Mouse (Mus musculus): ENCODE data around the gene Pomt2. TPM values are rescaled to one million over a fixed set of nuclear protein-coding genes. Genes with fewer than 3 reads are reported as not detected.

Pomt2 gene
- polyA plus RNA-seq, 1 experiment from 2014 or later: 13.4 TPM

GRCm38 (mm10) chr12:87103471-87103870 lies 44.3 kb downstream of the Pomt2 start:
- no peak for ATAC-seq
- Histone ChIP-seq H3K27me3 (replicated peaks; ENCODE audit: control insufficient read depth, insufficient read depth, low read length) (peaks cover 16% of the 10 kb centered on the region), H3K9me3 (ENCODE audit: control insufficient read depth, low read length) (no peaks in the 10 kb centered on the region)

GRCm38 (mm10) chr12:87102165-87102631 lies 45.6 kb downstream of the Pomt2 start, which contains the start of gene Ngb:
Ngb (minus strand) TSS chr12:87102539.
- H3K27ac ChIP-seq (ENCODE audit: low read length): no peak within 1 kb of the TSS
- WGBS: 3% methylated on average over 32 of the region's 32 CpGs
- peak within 1 kb of the TSS; percentile 50 for H3K4me2 ChIP-seq (ENCODE audit: low read length)
- H3K9ac ChIP-seq (replicated peaks; ENCODE audit: low read depth, low read length): peak within 1 kb of the TSS; percentile 28; the same call in 1 of the 2 replicates
- no peaks in the 10 kb centered on the region for H3K9me3 ChIP-seq (ENCODE audit: control insufficient read depth, low read length)
- peaks cover 16% of the 10 kb centered on the region for H3K27me3 ChIP-seq (replicated peaks; ENCODE audit: control insufficient read depth, insufficient read depth, low read length)
- peak; percentile 28; the same call in 1 of the 2 replicates for ATAC-seq
- H3K4me1 ChIP-seq (replicated peaks; ENCODE audit: control insufficient read depth, insufficient read depth, low read length): peaks cover 9% of the 10 kb centered on the region; the same call in 1 of the 2 replicates
- no peaks in the 10 kb centered on the region for H3K36me3 ChIP-seq (ENCODE audit: control insufficient read depth, insufficient read depth)
- H3K4me3 ChIP-seq (replicated peaks; ENCODE audit: low read length): peak within 1 kb of the TSS; percentile 33

More at GRCm38 (mm10) chr12:87103471-87103870, 44.3 kb downstream of the Pomt2 start:
- Histone ChIP-seq H3K36me3 (ENCODE audit: control insufficient read depth, insufficient read depth) (no peaks in the 10 kb centered on the region; the same call in 1 of the 2 replicates), H3K9ac (replicated peaks; ENCODE audit: low read depth, low read length) (no peak overlapping the region), H3K4me1 (replicated peaks; ENCODE audit: control insufficient read depth, insufficient read depth, low read length) (peaks cover 9% of the 10 kb centered on the region; the same call in 1 of the 2 replicates), H3K4me2 (ENCODE audit: low read length) (no peak overlapping the region), H3K27ac (ENCODE audit: low read length) (no peak overlapping the region), H3K4me3 (replicated peaks; ENCODE audit: low read length) (no peak overlapping the region)
- WGBS: 84% methylated on average over 4 of the region's 4 CpGs

GRCm38 (mm10) chr12:87100331-87100730 lies 47.4 kb downstream of the Pomt2 start:
- peaks cover 16% of the 10 kb centered on the region for H3K27me3 ChIP-seq (replicated peaks; ENCODE audit: control insufficient read depth, insufficient read depth, low read length)
- H3K4me3 ChIP-seq (replicated peaks; ENCODE audit: low read length): no peak overlapping the region
- no peaks in the 10 kb centered on the region for H3K9me3 ChIP-seq (ENCODE audit: control insufficient read depth, low read length)
- no peak overlapping the region for H3K27ac ChIP-seq (ENCODE audit: low read length)
- no peak overlapping the region for H3K4me2 ChIP-seq (ENCODE audit: low read length)
- no peak for ATAC-seq
- 78% methylated on average over 4 of the region's 4 CpGs for WGBS
- H3K9ac ChIP-seq (replicated peaks; ENCODE audit: low read depth, low read length): no peak overlapping the region
- no peaks in the 10 kb centered on the region for H3K36me3 ChIP-seq (ENCODE audit: control insufficient read depth, insufficient read depth)
- peaks cover 9% of the 10 kb centered on the region; the same call in 1 of the 2 replicates for H3K4me1 ChIP-seq (replicated peaks; ENCODE audit: control insufficient read depth, insufficient read depth, low read length)

GRCm38 (mm10) chr12:87093671-87094070 lies 54.1 kb downstream of the Pomt2 start:
- no peaks in the 10 kb centered on the region for H3K27me3 ChIP-seq (replicated peaks; ENCODE audit: control insufficient read depth, insufficient read depth, low read length)
- 77% methylated on average over 6 of the region's 6 CpGs for WGBS

GRCm38 (mm10) chr12:87093249-87093648 lies 54.5 kb downstream of the Pomt2 start:
- Histone ChIP-seq H3K4me3 (replicated peaks; ENCODE audit: low read length) (no peak overlapping the region), H3K4me2 (ENCODE audit: low read length) (no peak overlapping the region), H3K27ac (ENCODE audit: low read length) (no peak overlapping the region), H3K36me3 (ENCODE audit: control insufficient read depth, insufficient read depth) (no peaks in the 10 kb centered on the region), H3K9me3 (ENCODE audit: control insufficient read depth, low read length) (no peaks in the 10 kb centered on the region), H3K9ac (replicated peaks; ENCODE audit: low read depth, low read length) (no peak overlapping the region), H3K27me3 (replicated peaks; ENCODE audit: control insufficient read depth, insufficient read depth, low read length) (no peaks in the 10 kb centered on the region), H3K4me1 (replicated peaks; ENCODE audit: control insufficient read depth, insufficient read depth, low read length) (no peaks in the 10 kb centered on the region)
- WGBS: 71% methylated on average over 4 of the region's 4 CpGs
- no peak for ATAC-seq

More at GRCm38 (mm10) chr12:87093671-87094070, 54.1 kb downstream of the Pomt2 start:
- Histone ChIP-seq H3K36me3 (ENCODE audit: control insufficient read depth, insufficient read depth) (no peaks in the 10 kb centered on the region), H3K4me1 (replicated peaks; ENCODE audit: control insufficient read depth, insufficient read depth, low read length) (no peaks in the 10 kb centered on the region), H3K9me3 (ENCODE audit: control insufficient read depth, low read length) (no peaks in the 10 kb centered on the region), H3K9ac (replicated peaks; ENCODE audit: low read depth, low read length) (no peak overlapping the region), H3K27ac (ENCODE audit: low read length) (no peak overlapping the region), H3K4me3 (replicated peaks; ENCODE audit: low read length) (no peak overlapping the region), H3K4me2 (ENCODE audit: low read length) (no peak overlapping the region)
- ATAC-seq: no peak

- no peak for ATAC-seq
These were observed 55.9 kb downstream of the Pomt2 start for GRCm38 (mm10) chr12:87091916-87092315.

GRCm38 (mm10) chr12:87089701-87090100 lies 58.1 kb downstream of the Pomt2 start:
- no peak for ATAC-seq
- no peaks in the 10 kb centered on the region for H3K27me3 ChIP-seq (replicated peaks; ENCODE audit: control insufficient read depth, insufficient read depth, low read length)
- no peaks in the 10 kb centered on the region for H3K36me3 ChIP-seq (ENCODE audit: control insufficient read depth, insufficient read depth)
- 76% methylated on average over 2 of the region's 2 CpGs for WGBS
- H3K4me1 ChIP-seq (replicated peaks; ENCODE audit: control insufficient read depth, insufficient read depth, low read length): no peaks in the 10 kb centered on the region
- H3K9ac ChIP-seq (replicated peaks; ENCODE audit: low read depth, low read length): no peak overlapping the region
- H3K4me2 ChIP-seq (ENCODE audit: low read length): no peak overlapping the region
- no peaks in the 10 kb centered on the region for H3K9me3 ChIP-seq (ENCODE audit: control insufficient read depth, low read length)
- H3K27ac ChIP-seq (ENCODE audit: low read length): no peak overlapping the region
- H3K4me3 ChIP-seq (replicated peaks; ENCODE audit: low read length): no peak overlapping the region

More at GRCm38 (mm10) chr12:87091916-87092315, 55.9 kb downstream of the Pomt2 start:
- Histone ChIP-seq H3K4me1 (replicated peaks; ENCODE audit: control insufficient read depth, insufficient read depth, low read length) (no peaks in the 10 kb centered on the region), H3K4me3 (replicated peaks; ENCODE audit: low read length) (no peak overlapping the region), H3K27me3 (replicated peaks; ENCODE audit: control insufficient read depth, insufficient read depth, low read length) (no peaks in the 10 kb centered on the region), H3K36me3 (ENCODE audit: control insufficient read depth, insufficient read depth) (no peaks in the 10 kb centered on the region), H3K27ac (ENCODE audit: low read length) (no peak overlapping the region), H3K9ac (replicated peaks; ENCODE audit: low read depth, low read length) (no peak overlapping the region), H3K4me2 (ENCODE audit: low read length) (no peak overlapping the region), H3K9me3 (ENCODE audit: control insufficient read depth, low read length) (no peaks in the 10 kb centered on the region)
- WGBS: 88% methylated on average over 2 of the region's 2 CpGs

- no peaks in the 10 kb centered on the region for H3K27me3 ChIP-seq (replicated peaks; ENCODE audit: control insufficient read depth, insufficient read depth, low read length)
- H3K36me3 ChIP-seq (ENCODE audit: control insufficient read depth, insufficient read depth): no peaks in the 10 kb centered on the region
- no peak overlapping the region for H3K27ac ChIP-seq (ENCODE audit: low read length)
- H3K4me1 ChIP-seq (replicated peaks; ENCODE audit: control insufficient read depth, insufficient read depth, low read length): no peaks in the 10 kb centered on the region
- H3K9me3 ChIP-seq (ENCODE audit: control insufficient read depth, low read length): no peaks in the 10 kb centered on the region
- 83% methylated on average over 4 of the region's 4 CpGs for WGBS
- H3K4me2 ChIP-seq (ENCODE audit: low read length): no peak overlapping the region
- no peak overlapping the region for H3K4me3 ChIP-seq (replicated peaks; ENCODE audit: low read length)
- H3K9ac ChIP-seq (replicated peaks; ENCODE audit: low read depth, low read length): no peak overlapping the region
- no peak for ATAC-seq
These were observed 58.5 kb downstream of the Pomt2 start for GRCm38 (mm10) chr12:87089255-87089654.

GRCm38 (mm10) chr12:87088331-87088730 lies 59.4 kb downstream of the Pomt2 start:
- Histone ChIP-seq H3K27me3 (replicated peaks; ENCODE audit: control insufficient read depth, insufficient read depth, low read length) (no peaks in the 10 kb centered on the region), H3K27ac (ENCODE audit: low read length) (no peak overlapping the region), H3K4me2 (ENCODE audit: low read length) (no peak overlapping the region), H3K4me1 (replicated peaks; ENCODE audit: control insufficient read depth, insufficient read depth, low read length) (no peaks in the 10 kb centered on the region), H3K36me3 (ENCODE audit: control insufficient read depth, insufficient read depth) (no peaks in the 10 kb centered on the region), H3K9me3 (ENCODE audit: control insufficient read depth, low read length) (no peaks in the 10 kb centered on the region), H3K9ac (replicated peaks; ENCODE audit: low read depth, low read length) (no peak overlapping the region), H3K4me3 (replicated peaks; ENCODE audit: low read length) (no peak overlapping the region)
- WGBS: 44% methylated on average over 4 of the region's 4 CpGs
- no peak for ATAC-seq

- Histone ChIP-seq H3K4me1 (replicated peaks; ENCODE audit: control insufficient read depth, insufficient read depth, low read length) (no peaks in the 10 kb centered on the region), H3K4me3 (replicated peaks; ENCODE audit: low read length) (no peak overlapping the region), H3K27me3 (replicated peaks; ENCODE audit: control insufficient read depth, insufficient read depth, low read length) (no peaks in the 10 kb centered on the region), H3K9ac (replicated peaks; ENCODE audit: low read depth, low read length) (no peak overlapping the region), H3K27ac (ENCODE audit: low read length) (no peak overlapping the region), H3K36me3 (ENCODE audit: control insufficient read depth, insufficient read depth) (no peaks in the 10 kb centered on the region), H3K9me3 (ENCODE audit: control insufficient read depth, low read length) (no peaks in the 10 kb centered on the region), H3K4me2 (ENCODE audit: low read length) (no peak overlapping the region)
- no peak for ATAC-seq
- 56% methylated on average over 7 of the region's 7 CpGs for WGBS
These were observed 60.5 kb downstream of the Pomt2 start for GRCm38 (mm10) chr12:87087236-87087635.

Data from forebrain, embryonic 16.5 days (tissue).